Mouse (Mus musculus): Measurements from ENCODE around the gene Lix1l. TPM values are rescaled to one million over a fixed set of nuclear protein-coding genes. Genes with fewer than 3 reads are reported as not detected.

Lix1l gene
- total and polyA plus RNA-seq, 3 experiments, result 24.7 to 25.3 (median 25.2) TPM

DNA sequence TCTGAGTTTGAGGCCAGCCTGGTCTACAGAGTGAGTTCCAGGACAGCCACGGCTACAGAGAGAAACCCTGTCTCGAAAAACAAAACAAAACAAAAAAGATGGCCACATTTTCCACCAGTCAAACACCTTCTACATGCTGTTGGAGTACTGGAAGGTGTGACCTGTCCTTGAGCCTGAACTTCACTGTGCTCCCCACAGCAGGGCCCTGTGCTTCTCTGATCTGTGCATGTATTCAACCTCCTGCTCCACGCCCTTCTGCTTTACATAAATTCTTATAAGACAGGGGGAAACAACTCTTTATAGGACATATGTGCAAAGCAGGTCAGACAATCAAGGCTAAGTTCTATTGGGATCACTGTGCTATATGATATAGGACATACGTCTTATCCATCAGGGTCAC is 22.3 kb downstream of the Lix1l start:
- no peaks in the 10 kb centered on the region; the same call in 1 of the 2 replicates for H3K79me2 ChIP-seq (replicated peaks; ENCODE audit: control insufficient read depth, insufficient read depth, low read length)
- no peak for DNase-seq
- intact Hi-C loops (cut with DNase I), result no loop called here
- no peak for TF ChIP-seq EP300 (IDR thresholded peaks at IDR 0.05; ENCODE audit: insufficient read depth, low read depth, low read length)
- no peak for TF ChIP-seq CTCF (IDR thresholded peaks at IDR 0.05)
- TF ChIP-seq POLR2A (IDR thresholded peaks at IDR 0.05; ENCODE audit: insufficient read depth, low read depth, low read length), result no peak
- H3K36me3 ChIP-seq (ENCODE audit: control insufficient read depth, insufficient read depth, low read length), result no peaks in the 10 kb centered on the region
- no peak overlapping the region for H3K9ac ChIP-seq (ENCODE audit: low read depth, low read length)
- H3K27ac ChIP-seq, result no peak overlapping the region
- 90% methylated on average over 4 of the region's 4 CpGs for WGBS
- H3K27me3 ChIP-seq (ENCODE audit: control insufficient read depth, insufficient read depth, low read length), result no peaks in the 10 kb centered on the region
- H3K4me3 ChIP-seq, result no peak overlapping the region
- no peaks in the 10 kb centered on the region for H3K4me1 ChIP-seq (ENCODE audit: control insufficient read depth, insufficient read depth, low read length)

DNA sequence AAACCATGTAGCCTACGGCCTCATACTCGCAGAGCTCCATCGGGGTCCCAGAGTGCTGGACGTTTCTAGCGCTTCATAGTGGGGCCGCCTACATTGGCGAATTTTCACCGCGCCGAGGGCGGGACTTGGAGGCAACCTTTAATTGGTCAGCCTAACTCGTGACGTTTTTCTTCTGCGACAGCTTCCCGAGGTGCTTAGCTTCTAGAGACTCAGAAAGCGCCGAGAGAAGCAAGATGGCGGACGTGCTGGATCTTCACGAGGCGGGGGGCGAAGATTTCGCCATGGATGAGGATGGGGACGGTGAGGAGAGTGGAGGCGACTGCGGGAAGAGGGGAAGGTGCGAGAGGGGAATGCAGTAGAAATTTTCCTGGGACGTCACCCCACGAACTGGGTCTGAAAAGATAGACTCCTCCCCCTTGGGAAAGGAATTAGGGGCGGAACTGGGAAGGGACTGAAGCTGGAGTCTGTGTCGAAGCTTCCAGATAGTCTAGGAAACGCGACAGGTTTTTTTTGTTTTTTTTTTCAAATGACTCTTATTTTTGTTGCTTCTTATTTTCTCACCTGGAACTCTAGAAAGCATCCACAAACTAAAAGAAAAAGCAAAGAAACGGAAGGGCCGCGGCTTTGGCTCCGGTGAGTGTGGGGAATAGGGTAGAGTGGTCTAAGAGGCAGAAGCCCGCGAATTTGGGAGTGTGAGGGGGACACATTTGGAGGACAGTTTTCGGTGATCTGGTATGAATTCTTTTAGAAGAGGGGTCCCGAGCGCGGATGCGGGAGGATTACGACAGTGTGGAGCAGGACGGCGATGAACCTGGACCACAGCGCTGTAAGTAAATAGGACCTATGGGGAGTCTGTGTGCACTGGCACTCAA is 29.0 kb downstream of the Lix1l start, which contains the start of gene Rbm8a:
Rbm8a (plus strand) TSS at position 205 of the 872 bp plus-strand sequence.
- no peak for TF ChIP-seq CTCF (IDR thresholded peaks at IDR 0.05)
- no peak for TF ChIP-seq EP300 (IDR thresholded peaks at IDR 0.05; ENCODE audit: insufficient read depth, low read depth, low read length)
- TF ChIP-seq POLR2A (IDR thresholded peaks at IDR 0.05; ENCODE audit: insufficient read depth, low read depth, low read length), result peak; percentile 96
- Histone ChIP-seq H3K4me3 (peak within 1 kb of the TSS; percentile 92), H3K36me3 (ENCODE audit: control insufficient read depth, insufficient read depth, low read length) (peaks cover 12% of the 10 kb centered on the region; the same call in 1 of the 2 replicates), H3K9ac (ENCODE audit: low read depth, low read length) (peak within 1 kb of the TSS; percentile 75), H3K4me1 (ENCODE audit: control insufficient read depth, insufficient read depth, low read length) (peaks cover 3% of the 10 kb centered on the region), H3K27ac (peak within 1 kb of the TSS; percentile 94), H3K27me3 (ENCODE audit: control insufficient read depth, insufficient read depth, low read length) (no peaks in the 10 kb centered on the region), H3K79me2 (replicated peaks; ENCODE audit: control insufficient read depth, insufficient read depth, low read length) (no peaks in the 10 kb centered on the region)
- intact Hi-C loops (cut with DNase I), result loop anchor here (2.0 kb wide), 1 partner anchor 37 kb away; no protein-coding TSS in a partner anchor
- WGBS, result 1% methylated on average over 48 of the region's 48 CpGs
- DNase-seq, result peak; percentile 96 to 97

DNA sequence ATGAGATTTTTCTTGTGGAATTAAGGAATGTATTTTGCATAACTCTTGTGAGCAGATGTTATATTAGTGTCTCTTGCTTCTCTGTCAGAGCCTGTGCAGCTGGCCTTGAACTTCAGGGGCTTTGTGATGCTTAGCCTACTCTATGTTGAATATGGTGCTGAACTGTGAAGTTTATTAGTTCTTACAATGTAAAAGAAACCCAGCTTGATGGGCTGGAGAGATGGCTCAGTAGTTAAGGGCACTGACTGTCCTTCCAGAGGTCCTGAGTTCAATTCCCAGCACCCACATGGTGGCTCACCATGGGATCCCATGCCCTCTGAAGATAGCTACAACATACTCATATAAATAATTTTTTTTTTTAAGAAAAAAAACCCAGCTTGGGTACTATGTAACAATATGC is 31.1 kb downstream of the Lix1l start:
- H3K27me3 ChIP-seq (ENCODE audit: control insufficient read depth, insufficient read depth, low read length), result no peaks in the 10 kb centered on the region
- H3K79me2 ChIP-seq (replicated peaks; ENCODE audit: control insufficient read depth, insufficient read depth, low read length), result peaks cover 1% of the 10 kb centered on the region; the same call in 1 of the 2 replicates
- H3K4me1 ChIP-seq (ENCODE audit: control insufficient read depth, insufficient read depth, low read length), result peaks cover 7% of the 10 kb centered on the region
- no peak for TF ChIP-seq CTCF (IDR thresholded peaks at IDR 0.05)
- no peak for TF ChIP-seq POLR2A (IDR thresholded peaks at IDR 0.05; ENCODE audit: insufficient read depth, low read depth, low read length)
- TF ChIP-seq EP300 (IDR thresholded peaks at IDR 0.05; ENCODE audit: insufficient read depth, low read depth, low read length), result no peak
- no peak overlapping the region for H3K9ac ChIP-seq (ENCODE audit: low read depth, low read length)
- no peak overlapping the region for H3K4me3 ChIP-seq
- no peak overlapping the region for H3K27ac ChIP-seq
- no peak for DNase-seq
- H3K36me3 ChIP-seq (ENCODE audit: control insufficient read depth, insufficient read depth, low read length), result peaks cover 12% of the 10 kb centered on the region; the same call in 1 of the 2 replicates
- intact Hi-C loops (cut with DNase I), result no loop called here

GRCm38 (mm10) chr3:96634015-96634414 is 33.1 kb downstream of the Lix1l start:
- intact Hi-C loops (cut with DNase I), result no loop called here
- no peak for DNase-seq
- peaks cover 7% of the 10 kb centered on the region for H3K4me1 ChIP-seq (ENCODE audit: control insufficient read depth, insufficient read depth, low read length)
- WGBS, result 69% methylated on average over 1 of the region's 1 CpGs
- peaks cover 1% of the 10 kb centered on the region; the same call in 1 of the 2 replicates for H3K79me2 ChIP-seq (replicated peaks; ENCODE audit: control insufficient read depth, insufficient read depth, low read length)
- no peak overlapping the region for H3K27ac ChIP-seq
- no peak overlapping the region for H3K4me3 ChIP-seq
- peaks cover 12% of the 10 kb centered on the region; the same call in 1 of the 2 replicates for H3K36me3 ChIP-seq (ENCODE audit: control insufficient read depth, insufficient read depth, low read length)
- H3K9ac ChIP-seq (ENCODE audit: low read depth, low read length), result no peak overlapping the region
- no peaks in the 10 kb centered on the region for H3K27me3 ChIP-seq (ENCODE audit: control insufficient read depth, insufficient read depth, low read length)
- no peak for TF ChIP-seq EP300 (IDR thresholded peaks at IDR 0.05; ENCODE audit: insufficient read depth, low read depth, low read length)
- TF ChIP-seq POLR2A (IDR thresholded peaks at IDR 0.05; ENCODE audit: insufficient read depth, low read depth, low read length), result no peak
- no peak for TF ChIP-seq CTCF (IDR thresholded peaks at IDR 0.05)

GRCm38 (mm10) chr3:96634928-96635879 is 34.3 kb downstream of the Lix1l start, which contains the start of the genes Pex11b and Gm42957:
TSS of gene Pex11b (plus strand) at chr3:96635376.
TSS of gene Gm42957 (plus strand) at chr3:96635474.
- Histone ChIP-seq H3K9ac (ENCODE audit: low read depth, low read length) (peak within 1 kb of the TSS; percentile 94), H3K27ac (peak within 1 kb of the TSS; percentile 94), H3K4me3 (peak within 1 kb of the TSS; percentile 95), H3K27me3 (ENCODE audit: control insufficient read depth, insufficient read depth, low read length) (no peaks in the 10 kb centered on the region), H3K36me3 (ENCODE audit: control insufficient read depth, insufficient read depth, low read length) (peaks cover 12% of the 10 kb centered on the region; the same call in 1 of the 2 replicates), H3K4me1 (ENCODE audit: control insufficient read depth, insufficient read depth, low read length) (peaks cover 7% of the 10 kb centered on the region), H3K79me2 (replicated peaks; ENCODE audit: control insufficient read depth, insufficient read depth, low read length) (peaks cover 1% of the 10 kb centered on the region; the same call in 1 of the 2 replicates)
- peak; percentile 93 to 96 for DNase-seq
- intact Hi-C loops (cut with DNase I), result no loop called here
- 1% methylated on average over 60 of the region's 60 CpGs for WGBS
- TF ChIP-seq POLR2A (IDR thresholded peaks at IDR 0.05; ENCODE audit: insufficient read depth, low read depth, low read length) (peak; percentile 75), CTCF (IDR thresholded peaks at IDR 0.05) (peak; percentile 68), EP300 (IDR thresholded peaks at IDR 0.05; ENCODE audit: insufficient read depth, low read depth, low read length) (0 out of 2 replicates have a peak, but pooled peaks have one; percentile 26)

Measured in heart, adult 2 months (tissue).